Mouse (Mus musculus) myocyte (in vitro differentiated cells): ENCODE measurements around the gene Cd3eap. TPM values are rescaled to one million over a fixed set of nuclear protein-coding genes. Genes with fewer than 3 reads are reported as not detected.

Source experiments
- H3K27me3 ChIP-seq: one replicate; pipeline ENCODE4 v1.6.1; 2011; ENCODE audit not compliant: control insufficient read depth, insufficient read depth, insufficient read length
- H3K36me3 ChIP-seq: one replicate; pipeline ENCODE4 v1.6.1; 2011; ENCODE audit not compliant: control insufficient read depth, insufficient read depth
- H3K4me2 ChIP-seq: one replicate; pipeline ENCODE4 v1.6.1; 2011; ENCODE audit warnings: low read depth, control low read depth
- H3K4me3 ChIP-seq: one replicate; pipeline ENCODE4 v1.5.1; 2011; ENCODE audit warnings: mild to moderate bottlenecking, control low read depth, moderate library complexity
- H3K79me2 ChIP-seq: one replicate; pipeline ENCODE4 v1.6.1; 2011; ENCODE audit not compliant: control insufficient read depth, insufficient read depth
- H3ac ChIP-seq: one replicate; pipeline ENCODE4 v1.6.1; 2011; ENCODE audit not compliant: control insufficient read depth, insufficient read length
- CEBPB ChIP-seq: IDR thresholded peaks from 2 replicates; pipeline ENCODE4 v1.6.1; 2011; ENCODE audit warnings: mild to moderate bottlenecking, moderate library complexity; ENCODE audit not compliant: poor library complexity, insufficient read depth, severe bottlenecking
- E2F4 ChIP-seq: IDR thresholded peaks from one replicate; pipeline ENCODE4 v1.6.1; 2011; ENCODE audit warnings: mild to moderate bottlenecking, control low read depth, moderate library complexity; ENCODE audit not compliant: insufficient read depth
- MAX ChIP-seq: IDR thresholded peaks from one replicate; pipeline ENCODE4 v1.6.1; 2011; ENCODE audit warnings: low read depth, mild to moderate bottlenecking, control low read depth
- MYOD1 ChIP-seq, 3 experiments: IDR thresholded peaks; one replicate each; pipeline ENCODE4 v1.6.1; 2011; ENCODE audit warnings: control low read depth in 2 of 3, low read depth in 2 of 3, mild to moderate bottlenecking in 2 of 3, moderate library complexity in 1 of 3; ENCODE audit not compliant: insufficient read length in 2 of 3, control insufficient read depth in 1 of 3
- MYOG ChIP-seq, 3 experiments: IDR thresholded peaks; one replicate each; pipeline ENCODE4 v1.6.1; 2011; ENCODE audit warnings: control low read depth in 2 of 3, low read depth in 2 of 3, mild to moderate bottlenecking in 2 of 3; ENCODE audit not compliant: insufficient read length in 2 of 3, control insufficient read depth in 1 of 3, insufficient read depth in 1 of 3
- POLR2A ChIP-seq: IDR thresholded peaks from one replicate; pipeline ENCODE4 v1.6.1; 2011; ENCODE audit warnings: low read depth, mild to moderate bottlenecking, control low read depth, moderate library complexity; ENCODE audit not compliant: insufficient read length
- POLR2AphosphoS2 ChIP-seq: IDR thresholded peaks from one replicate; pipeline ENCODE4 v1.6.1; 2011; ENCODE audit warnings: low read depth, control low read depth; ENCODE audit not compliant: insufficient read length
- REST ChIP-seq: IDR thresholded peaks from one replicate; pipeline ENCODE4 v1.6.1; 2011; ENCODE audit warnings: mild to moderate bottlenecking, control low read depth, moderate library complexity; ENCODE audit not compliant: insufficient read depth, insufficient read length
- SRF ChIP-seq: IDR thresholded peaks from one replicate; pipeline ENCODE4 v1.6.1; 2011; ENCODE audit warnings: low read depth; ENCODE audit not compliant: control insufficient read depth, insufficient read length
- TCF12 ChIP-seq: IDR thresholded peaks from one replicate; pipeline ENCODE4 v1.6.1; 2011; ENCODE audit warnings: mild to moderate bottlenecking, control low read depth; ENCODE audit not compliant: poor library complexity, insufficient read depth, severe bottlenecking
- TCF3 ChIP-seq: IDR thresholded peaks from one replicate; pipeline ENCODE4 v1.6.1; 2011; ENCODE audit warnings: low read depth, control low read depth; ENCODE audit not compliant: insufficient read length
- USF1 ChIP-seq: IDR thresholded peaks from one replicate; pipeline ENCODE4 v1.6.1; 2011; ENCODE audit warnings: low read depth, mild to moderate bottlenecking, control low read depth, moderate library complexity
- polyA plus RNA-seq: library from polyadenylated mRNA; unstranded; fragments of >200 nt; fragmentation: generic; extraction: Trizol; gene quantifications from one replicate; pipeline ENCODE4 v1.2.1, GENCODE M21; 2012; ENCODE audit warnings: missing spikeins

The Cd3eap gene
- polyA plus RNA-seq, 1 experiment: 13.7 TPM

DNA sequence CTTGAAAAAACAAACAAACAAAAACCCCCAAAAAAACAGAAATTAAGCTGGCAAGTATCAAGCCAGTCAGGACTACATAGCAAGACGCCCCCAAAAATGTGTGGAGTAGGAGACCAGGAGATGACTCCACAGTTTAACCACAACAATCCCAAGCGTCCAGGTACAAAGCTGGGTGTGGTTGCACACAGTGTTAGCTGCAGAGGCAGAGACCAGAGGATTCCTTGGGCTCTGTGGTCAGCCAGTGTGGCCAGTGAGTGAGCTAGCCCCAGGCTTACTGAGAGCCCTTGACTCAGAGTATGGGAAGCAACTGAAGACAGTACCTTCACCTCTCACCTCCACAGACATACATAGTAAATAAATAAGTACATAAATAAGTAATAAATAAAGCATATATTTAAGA lies 27.4 kb downstream of the Cd3eap start:
- Histone ChIP-seq H3K4me3 (no peak overlapping the region), H3K36me3 (no peaks in the 10 kb centered on the region), H3K79me2 (peaks cover 16% of the 10 kb centered on the region), H3K4me2 (peak overlapping the region; percentile 85), H3K27me3 (no peaks in the 10 kb centered on the region), H3ac (no peak overlapping the region)
- TF ChIP-seq SRF (no peak), POLR2AphosphoS2 (no peak), MAX (no peak), MYOG (IDR thresholded peaks at IDR 0.05; ENCODE audit: control insufficient read depth in 1 of 3, insufficient read depth in 1 of 3, insufficient read length in 2 of 3, low read depth in 2 of 3) (peak in 1 of 3 experiments; percentile 51), POLR2A (no peak), TCF12 (no peak), CEBPB (no peak), MYOD1 (IDR thresholded peaks at IDR 0.05; ENCODE audit: control insufficient read depth in 1 of 3, insufficient read length in 2 of 3, low read depth in 2 of 3) (peak in 1 of 3 experiments; percentile 22)

DNA sequence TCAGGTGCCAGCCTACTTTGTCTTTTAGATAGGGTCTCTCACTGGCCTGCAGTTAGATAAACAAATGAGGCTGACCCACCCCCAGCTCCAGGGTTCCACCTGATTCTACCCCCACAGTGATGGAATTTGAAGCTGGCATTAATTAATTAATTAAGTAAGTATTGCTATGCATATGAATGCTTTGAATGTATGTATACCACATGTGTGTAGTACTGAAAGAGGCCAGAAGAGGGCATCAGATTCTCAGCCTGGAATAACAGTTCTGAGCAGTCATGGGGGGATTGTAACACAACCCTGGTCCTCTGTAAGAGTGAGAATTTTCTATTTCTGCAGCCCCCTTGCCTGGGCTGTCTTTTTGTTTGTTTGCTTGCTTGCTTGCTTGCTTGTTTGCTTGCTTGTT lies 30.9 kb downstream of the Cd3eap start:
- H3K4me2 ChIP-seq: no peak overlapping the region
- TF ChIP-seq SRF: no peak
- TF ChIP-seq USF1: no peak
- TF ChIP-seq TCF3: no peak
- TF ChIP-seq CEBPB: no peak
- no peak for TF ChIP-seq POLR2AphosphoS2
- TF ChIP-seq TCF12: no peak
- no peak for TF ChIP-seq REST
- no peak for TF ChIP-seq MAX
- TF ChIP-seq MYOG (IDR thresholded peaks at IDR 0.05; ENCODE audit: control insufficient read depth in 1 of 3, insufficient read depth in 1 of 3, insufficient read length in 2 of 3, low read depth in 2 of 3): no peak
- no peak for TF ChIP-seq MYOD1 (IDR thresholded peaks at IDR 0.05; ENCODE audit: control insufficient read depth in 1 of 3, insufficient read length in 2 of 3, low read depth in 2 of 3)
- TF ChIP-seq POLR2A: no peak
- TF ChIP-seq E2F4: no peak
- H3K27me3 ChIP-seq: no peaks in the 10 kb centered on the region
- no peak overlapping the region for H3K4me3 ChIP-seq
- peaks cover 2% of the 10 kb centered on the region for H3K79me2 ChIP-seq
- H3K36me3 ChIP-seq: no peaks in the 10 kb centered on the region
- H3ac ChIP-seq: no peak overlapping the region

DNA sequence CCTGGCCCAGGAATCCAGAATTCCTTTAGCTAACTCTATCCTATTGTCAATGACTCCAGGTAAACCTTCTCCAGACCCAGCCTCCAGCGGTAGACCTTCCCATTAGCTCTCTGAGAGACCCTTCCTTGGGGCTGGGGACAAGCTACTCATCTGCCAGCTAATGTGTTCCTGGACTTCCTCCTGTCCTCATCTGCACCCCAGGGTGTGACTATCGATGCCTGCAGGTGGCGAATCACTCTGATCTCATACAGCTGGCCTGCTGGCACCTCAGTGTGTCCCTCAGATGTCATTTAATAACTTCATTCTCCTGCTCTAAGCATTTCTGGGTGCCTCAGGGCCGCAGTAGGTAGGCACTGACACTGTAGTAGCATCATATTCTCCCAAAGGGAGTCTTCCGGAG lies 31.5 kb downstream of the Cd3eap start:
- Histone ChIP-seq H3K36me3 (no peaks in the 10 kb centered on the region), H3K27me3 (no peaks in the 10 kb centered on the region), H3K79me2 (no peaks in the 10 kb centered on the region), H3K4me2 (peak overlapping the region; percentile 100), H3ac (no peak overlapping the region), H3K4me3 (peak overlapping the region; percentile 26)
- TF ChIP-seq MYOG (IDR thresholded peaks at IDR 0.05; ENCODE audit: control insufficient read depth in 1 of 3, insufficient read depth in 1 of 3, insufficient read length in 2 of 3, low read depth in 2 of 3) (no peak), MAX (no peak), CEBPB (no peak), SRF (no peak), POLR2AphosphoS2 (no peak), TCF12 (no peak), POLR2A (no peak), TCF3 (no peak), MYOD1 (IDR thresholded peaks at IDR 0.05; ENCODE audit: control insufficient read depth in 1 of 3, insufficient read length in 2 of 3, low read depth in 2 of 3) (no peak), REST (no peak), USF1 (no peak), E2F4 (no peak)

DNA sequence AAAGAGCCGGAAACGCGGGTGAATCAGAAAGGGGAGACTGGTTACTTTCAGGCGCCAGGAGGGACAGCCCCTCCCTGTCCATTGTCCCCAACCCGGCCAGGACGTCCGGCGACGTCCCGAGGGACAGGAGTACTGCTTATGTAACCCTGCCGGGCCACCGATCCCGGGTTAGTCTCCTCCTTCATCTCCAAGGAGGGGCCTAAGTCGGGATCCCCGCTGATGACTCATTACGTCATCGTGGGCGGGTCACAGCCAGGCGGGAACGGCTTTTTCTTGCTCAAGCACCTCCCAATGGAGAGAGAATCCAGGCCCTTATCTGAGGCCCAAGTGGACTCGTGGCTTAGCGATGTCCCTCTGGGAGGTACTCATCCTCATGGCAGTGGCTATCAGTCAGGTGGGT lies 32.2 kb downstream of the Cd3eap start:
- Histone ChIP-seq H3K4me2 (peak overlapping the region; percentile 100), H3K4me3 (peak overlapping the region; percentile 26), H3K36me3 (no peaks in the 10 kb centered on the region), H3K79me2 (no peaks in the 10 kb centered on the region), H3K27me3 (no peaks in the 10 kb centered on the region), H3ac (no peak overlapping the region)
- TF ChIP-seq SRF: no peak
- TF ChIP-seq USF1: no peak
- TF ChIP-seq TCF3: no peak
- TF ChIP-seq POLR2AphosphoS2: peak; percentile 68
- TF ChIP-seq POLR2A: peak; percentile 76
- TF ChIP-seq MAX: no peak
- TF ChIP-seq REST: no peak
- TF ChIP-seq TCF12: no peak
- peak; percentile 50 for TF ChIP-seq E2F4
- no peak for TF ChIP-seq MYOG (IDR thresholded peaks at IDR 0.05; ENCODE audit: control insufficient read depth in 1 of 3, insufficient read depth in 1 of 3, insufficient read length in 2 of 3, low read depth in 2 of 3)
- 0 out of 2 replicates have a peak, but pooled peaks have one; percentile 29 for TF ChIP-seq CEBPB
- no peak for TF ChIP-seq MYOD1 (IDR thresholded peaks at IDR 0.05; ENCODE audit: control insufficient read depth in 1 of 3, insufficient read length in 2 of 3, low read depth in 2 of 3)
